Mouse (Mus musculus) heart, embryonic 13.5 days (tissue): ENCODE measurements around the gene Elfn2. TPM values are rescaled to one million over a fixed set of nuclear protein-coding genes. Genes with fewer than 3 reads are reported as not detected.

Experiments
- ATAC-seq: fragments of 200-750 bp; cut with Nextera tagmentation; 2 replicates; pipeline ENCODE4 v1.8.0; 2017; ENCODE audit warnings: moderate TSS enrichment; ENCODE audit not compliant: insufficient number of reproducible peaks, low FRiP score, low TSS enrichment; ENCODE audit errors: extremely low read depth
- H3K27ac ChIP-seq: fragments of 300-500 bp; sonication (generic); replicated peaks from 2 replicates; pipeline ENCODE4 v1.5.1; 2015; ENCODE audit warnings: moderate library complexity, mild to moderate bottlenecking, inconsistent platforms
- H3K27me3 ChIP-seq: fragments of 300-500 bp; sonication (generic); replicated peaks from 2 replicates; pipeline ENCODE4 v1.6.1; 2015; ENCODE audit warnings: mild to moderate bottlenecking, inconsistent platforms
- H3K36me3 ChIP-seq: fragments of 300-500 bp; sonication (generic); 2 replicates; pipeline ENCODE4 v1.6.1; 2015; ENCODE audit warnings: mild to moderate bottlenecking, inconsistent platforms
- H3K4me1 ChIP-seq: fragments of 300-500 bp; sonication (generic); 2 replicates; pipeline ENCODE4 v1.6.1; 2015; ENCODE audit warnings: inconsistent platforms
- H3K4me2 ChIP-seq: fragments of 300-500 bp; sonication (generic); 2 replicates; pipeline ENCODE4 v1.6.1; 2015; ENCODE audit warnings: inconsistent platforms, mild to moderate bottlenecking, moderate library complexity
- H3K4me3 ChIP-seq: fragments of 300-500 bp; sonication (generic); 2 replicates; pipeline ENCODE4 v1.5.1; 2015; ENCODE audit warnings: moderate library complexity, mild to moderate bottlenecking, inconsistent platforms
- H3K9ac ChIP-seq: fragments of 300-500 bp; sonication (generic); 2 replicates; pipeline ENCODE4 v1.6.1; 2015; ENCODE audit warnings: inconsistent platforms, mild to moderate bottlenecking, moderate library complexity
- H3K9me3 ChIP-seq: fragments of 300-500 bp; sonication (generic); 2 replicates; pipeline ENCODE4 v1.6.1; 2016; ENCODE audit warnings: inconsistent platforms
- WGBS: fragments of 180-500 bp; shearing (Covaris S2); methylation state at CpG from one replicate; pipeline ENCODE4 v1.1.7; 2015; ENCODE audit warnings: mixed read lengths; 5-methylcytosine and 5-hydroxymethylcytosine counted together
- polyA plus RNA-seq: library from polyadenylated mRNA; unstranded; fragments of >200 nt; fragmentation: Nextera tagmentation; extraction: Ambion mirVana; gene quantifications from 2 replicates; pipeline ENCODE4 v1.2.1, GENCODE M21; 2015

Elfn2 gene
- polyA plus RNA-seq, 1 experiment from 2014 or later, result 0.03 TPM

DNA sequence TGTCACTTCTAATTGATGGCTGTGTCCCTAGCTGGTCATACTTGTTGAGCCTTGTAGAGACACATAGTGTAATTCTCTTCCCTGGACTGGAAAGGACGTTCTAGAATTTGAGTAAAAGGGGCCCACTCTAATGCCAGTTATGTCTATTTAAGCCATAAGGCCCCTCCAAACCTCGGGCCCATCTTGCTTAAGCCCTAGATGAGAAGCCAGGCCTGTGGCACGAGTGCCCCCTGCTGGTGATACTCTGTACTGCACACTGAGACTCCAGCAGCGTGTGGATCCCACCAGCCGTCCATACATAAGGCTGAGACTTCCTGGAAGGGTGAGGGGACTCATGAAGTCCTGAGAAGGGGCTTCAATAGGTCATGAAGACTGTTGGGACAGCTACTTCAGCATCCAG, 25.6 kb upstream of the Elfn2 start:
- no peaks in the 10 kb centered on the region for H3K9me3 ChIP-seq
- H3K27ac ChIP-seq, result no peak overlapping the region
- WGBS, result 4% methylated on average over 5 of the region's 5 CpGs
- H3K27me3 ChIP-seq, result peaks cover 30% of the 10 kb centered on the region; the same call in 1 of the 2 replicates
- no peak for ATAC-seq
- H3K36me3 ChIP-seq, result no peaks in the 10 kb centered on the region
- no peak overlapping the region for H3K4me3 ChIP-seq
- H3K9ac ChIP-seq, result no peak overlapping the region
- no peaks in the 10 kb centered on the region for H3K4me1 ChIP-seq
- no peak overlapping the region for H3K4me2 ChIP-seq

DNA sequence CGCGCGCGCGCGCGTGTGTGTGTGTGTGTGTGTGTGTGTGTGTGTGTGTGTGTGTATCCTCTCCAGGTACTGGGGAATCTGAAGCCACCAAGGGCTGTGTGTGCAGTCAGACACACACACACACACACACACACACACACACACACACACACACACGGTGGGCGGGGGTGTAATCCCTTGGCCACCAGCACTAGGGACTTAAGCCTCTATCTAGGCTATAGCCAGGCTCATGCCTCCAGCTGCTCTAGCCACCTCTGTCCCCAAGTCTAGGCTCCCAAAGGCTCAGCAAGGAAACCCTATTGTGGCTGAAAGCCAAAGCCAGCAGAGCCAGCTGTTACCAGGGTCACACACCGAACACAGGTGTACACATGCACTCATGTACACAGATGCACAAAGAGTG, 24.3 kb upstream of the Elfn2 start:
- WGBS, result 95% methylated on average over 10 of the region's 10 CpGs
- H3K4me2 ChIP-seq, result no peak overlapping the region
- no peaks in the 10 kb centered on the region for H3K4me1 ChIP-seq
- H3K36me3 ChIP-seq, result no peaks in the 10 kb centered on the region
- H3K27me3 ChIP-seq, result peaks cover 31% of the 10 kb centered on the region
- no peak for ATAC-seq
- no peak overlapping the region for H3K27ac ChIP-seq
- no peak overlapping the region for H3K9ac ChIP-seq
- no peak overlapping the region for H3K4me3 ChIP-seq
- H3K9me3 ChIP-seq, result no peaks in the 10 kb centered on the region

DNA sequence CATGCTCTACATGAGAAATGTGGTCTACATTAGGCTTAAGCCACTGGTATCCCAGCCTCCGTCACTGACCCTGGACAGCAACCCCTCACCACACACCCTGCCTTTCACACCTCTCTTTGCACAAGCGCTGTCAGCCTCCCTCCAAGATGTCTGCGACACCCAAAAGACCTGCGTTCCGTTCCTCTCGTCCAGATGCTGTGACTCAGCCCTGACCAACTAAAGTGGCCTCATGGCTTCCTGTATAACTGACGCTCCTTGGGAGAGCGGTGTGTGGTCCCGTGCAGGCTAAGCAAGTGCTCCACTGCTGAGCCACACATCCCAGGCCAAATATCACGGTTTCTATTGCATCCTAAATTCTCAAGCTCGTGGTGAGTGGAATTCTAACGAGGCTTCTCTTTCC, 22.1 kb upstream of the Elfn2 start:
- Histone ChIP-seq H3K36me3 (no peaks in the 10 kb centered on the region), H3K27me3 (peaks cover 53% of the 10 kb centered on the region), H3K9me3 (no peaks in the 10 kb centered on the region), H3K27ac (no peak overlapping the region), H3K4me3 (no peak overlapping the region), H3K9ac (no peak overlapping the region), H3K4me2 (no peak overlapping the region), H3K4me1 (0 out of 2 replicates have a peak, but pooled peaks cover 3% of the 10 kb centered on the region)
- no peak for ATAC-seq
- 44% methylated on average over 12 of the region's 12 CpGs for WGBS

DNA sequence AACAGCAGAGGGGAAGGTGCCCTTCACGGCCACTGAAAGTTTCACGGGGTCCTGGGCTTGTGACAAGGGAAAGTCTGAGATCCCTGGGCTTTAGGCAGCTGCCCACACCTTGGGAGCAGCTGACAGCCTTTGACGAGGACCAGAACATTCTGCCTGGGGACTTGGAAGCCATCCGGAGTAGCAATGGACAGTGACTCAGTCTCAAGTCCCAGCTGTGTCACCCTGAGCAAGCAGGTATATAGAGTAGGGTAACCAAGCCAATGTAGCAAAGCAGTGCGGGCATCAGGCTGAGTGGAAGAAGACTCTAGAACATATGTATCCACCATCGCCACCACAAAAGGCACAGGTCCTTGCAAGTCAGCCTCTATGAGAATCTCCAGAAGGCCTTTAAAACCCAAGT, 18.6 kb upstream of the Elfn2 start:
- Histone ChIP-seq H3K27ac (no peak overlapping the region), H3K4me2 (no peak overlapping the region), H3K36me3 (no peaks in the 10 kb centered on the region), H3K9ac (no peak overlapping the region), H3K27me3 (peaks cover 56% of the 10 kb centered on the region), H3K4me3 (no peak overlapping the region), H3K4me1 (0 out of 2 replicates have a peak, but pooled peaks cover 3% of the 10 kb centered on the region), H3K9me3 (no peaks in the 10 kb centered on the region)
- 36% methylated on average over 6 of the region's 6 CpGs for WGBS
- no peak for ATAC-seq

DNA sequence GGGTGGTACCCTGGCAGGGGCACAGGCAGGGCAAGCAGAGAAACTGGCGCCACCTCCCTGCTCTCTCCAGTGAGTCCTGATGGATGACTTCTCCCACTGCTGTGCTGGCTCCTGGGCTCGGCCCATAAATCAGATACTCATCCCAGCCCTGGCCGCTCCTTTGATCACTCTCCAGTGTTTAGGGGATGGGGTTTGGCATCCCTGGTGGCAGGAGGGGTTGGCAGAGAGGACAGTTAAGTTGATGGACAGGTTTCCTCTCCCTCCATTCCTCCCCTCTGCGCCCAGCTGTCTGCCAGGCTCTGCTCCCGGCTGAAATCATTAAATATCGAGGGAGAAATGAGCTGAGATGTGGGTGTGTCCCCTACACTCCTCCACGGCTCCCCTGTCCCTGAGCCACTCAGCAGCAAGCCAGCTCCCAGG, 18.1 kb upstream of the Elfn2 start:
- Histone ChIP-seq H3K27me3 (peaks cover 53% of the 10 kb centered on the region), H3K9ac (no peak overlapping the region), H3K4me1 (0 out of 2 replicates have a peak, but pooled peaks cover 3% of the 10 kb centered on the region), H3K27ac (no peak overlapping the region), H3K4me2 (no peak overlapping the region), H3K9me3 (no peaks in the 10 kb centered on the region), H3K36me3 (no peaks in the 10 kb centered on the region), H3K4me3 (no peak overlapping the region)
- WGBS, result 37% methylated on average over 7 of the region's 7 CpGs
- ATAC-seq, result no peak

DNA sequence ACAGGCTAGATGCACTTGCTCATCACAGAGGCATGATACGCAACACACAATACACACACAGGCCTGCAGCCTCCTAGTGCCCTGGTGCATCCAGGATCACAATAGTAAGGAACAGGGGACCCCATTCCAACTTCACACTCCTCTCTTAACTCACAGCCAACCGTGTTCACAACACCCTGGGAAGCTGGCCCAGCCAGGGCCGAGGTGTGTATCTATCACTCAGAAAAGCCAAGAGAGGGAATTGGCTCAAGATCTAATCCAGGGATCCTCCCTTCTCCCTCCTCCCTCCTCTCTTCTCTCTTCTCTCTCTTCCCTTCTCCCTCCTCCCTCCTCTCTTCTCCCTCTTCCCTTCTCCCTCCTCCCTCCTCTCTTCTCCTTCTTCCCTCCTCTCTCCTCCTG, 17.6 kb upstream of the Elfn2 start:
- Histone ChIP-seq H3K36me3 (no peaks in the 10 kb centered on the region), H3K9ac (no peak overlapping the region), H3K27ac (no peak overlapping the region), H3K9me3 (no peaks in the 10 kb centered on the region), H3K4me3 (no peak overlapping the region), H3K4me1 (0 out of 2 replicates have a peak, but pooled peaks cover 3% of the 10 kb centered on the region), H3K4me2 (no peak overlapping the region), H3K27me3 (peaks cover 48% of the 10 kb centered on the region)
- no peak for ATAC-seq
- 48% methylated on average over 3 of the region's 3 CpGs for WGBS

DNA sequence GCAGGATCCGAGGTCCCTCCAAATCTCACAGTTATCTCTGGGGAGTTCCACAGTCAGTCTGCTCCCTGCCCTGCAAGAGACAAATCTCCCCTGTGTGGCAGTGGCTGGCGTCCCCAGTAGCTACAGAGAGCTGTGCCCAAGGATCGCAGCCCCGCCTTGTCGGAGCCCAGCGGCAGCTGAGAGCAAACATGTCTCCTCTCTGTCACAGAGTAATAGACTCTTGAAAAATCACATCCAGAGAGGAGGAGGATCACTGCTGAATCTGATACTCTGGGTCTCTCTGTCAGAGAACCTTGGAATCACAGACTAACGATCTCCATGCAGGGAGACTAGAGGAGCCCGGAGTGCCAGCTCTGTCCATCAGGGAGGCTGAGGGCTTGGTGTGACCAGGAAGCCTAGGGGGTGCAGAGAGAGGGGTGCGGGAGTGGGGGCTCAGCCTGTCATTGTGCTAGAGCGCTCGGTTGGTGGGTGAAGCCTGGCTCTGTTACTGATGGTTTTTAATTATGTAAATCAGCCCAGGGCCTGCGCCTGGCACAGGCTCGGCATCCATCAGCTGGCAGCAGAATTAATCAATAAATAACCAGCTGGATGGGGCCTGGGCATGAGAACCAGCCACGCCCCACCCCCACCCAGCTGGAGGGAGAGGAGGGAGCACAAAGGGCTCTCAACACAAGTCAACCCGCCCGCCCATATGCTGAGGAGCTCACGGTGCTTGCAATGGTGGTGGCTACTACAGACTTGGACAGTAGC, 17.0 kb upstream of the Elfn2 start:
- no peak for ATAC-seq

DNA sequence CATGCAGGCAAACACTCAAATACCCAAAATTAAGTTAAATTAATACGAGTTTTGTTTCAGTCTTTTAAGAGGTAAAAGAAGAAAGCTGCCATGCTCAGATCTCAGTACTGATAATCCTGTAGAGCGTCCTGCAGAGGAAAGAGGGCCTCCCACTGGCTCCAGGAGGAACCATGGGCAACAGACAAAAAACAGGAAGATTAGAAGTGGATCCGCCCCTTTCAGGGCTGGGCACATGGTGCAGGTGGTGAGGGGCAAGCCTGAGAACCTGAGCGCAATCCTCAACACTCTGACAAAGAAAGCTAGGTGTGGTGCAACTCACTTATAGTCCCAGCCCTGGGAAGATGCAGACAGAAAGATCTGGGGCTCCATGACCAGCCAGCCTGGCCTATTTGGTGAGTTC, 13.3 kb upstream of the Elfn2 start:
- 43% methylated on average over 4 of the region's 4 CpGs for WGBS
- H3K9ac ChIP-seq, result no peak overlapping the region
- H3K4me1 ChIP-seq, result 0 out of 2 replicates have a peak, but pooled peaks cover 1% of the 10 kb centered on the region
- H3K9me3 ChIP-seq, result no peaks in the 10 kb centered on the region
- H3K27me3 ChIP-seq, result peaks cover 49% of the 10 kb centered on the region
- H3K4me2 ChIP-seq, result no peak overlapping the region
- H3K27ac ChIP-seq, result no peak overlapping the region
- H3K4me3 ChIP-seq, result no peak overlapping the region
- ATAC-seq, result no peak
- H3K36me3 ChIP-seq, result no peaks in the 10 kb centered on the region

More for the DNA sequence above, 17.0 kb upstream of the Elfn2 start:
- H3K36me3 ChIP-seq, result no peaks in the 10 kb centered on the region
- 40% methylated on average over 17 of the region's 17 CpGs for WGBS
- no peak overlapping the region for H3K9ac ChIP-seq
- H3K4me1 ChIP-seq, result 0 out of 2 replicates have a peak, but pooled peaks cover 3% of the 10 kb centered on the region
- H3K9me3 ChIP-seq, result no peaks in the 10 kb centered on the region
- no peak overlapping the region for H3K4me3 ChIP-seq
- peaks cover 52% of the 10 kb centered on the region for H3K27me3 ChIP-seq
- no peak overlapping the region for H3K4me2 ChIP-seq
- no peak overlapping the region for H3K27ac ChIP-seq

DNA sequence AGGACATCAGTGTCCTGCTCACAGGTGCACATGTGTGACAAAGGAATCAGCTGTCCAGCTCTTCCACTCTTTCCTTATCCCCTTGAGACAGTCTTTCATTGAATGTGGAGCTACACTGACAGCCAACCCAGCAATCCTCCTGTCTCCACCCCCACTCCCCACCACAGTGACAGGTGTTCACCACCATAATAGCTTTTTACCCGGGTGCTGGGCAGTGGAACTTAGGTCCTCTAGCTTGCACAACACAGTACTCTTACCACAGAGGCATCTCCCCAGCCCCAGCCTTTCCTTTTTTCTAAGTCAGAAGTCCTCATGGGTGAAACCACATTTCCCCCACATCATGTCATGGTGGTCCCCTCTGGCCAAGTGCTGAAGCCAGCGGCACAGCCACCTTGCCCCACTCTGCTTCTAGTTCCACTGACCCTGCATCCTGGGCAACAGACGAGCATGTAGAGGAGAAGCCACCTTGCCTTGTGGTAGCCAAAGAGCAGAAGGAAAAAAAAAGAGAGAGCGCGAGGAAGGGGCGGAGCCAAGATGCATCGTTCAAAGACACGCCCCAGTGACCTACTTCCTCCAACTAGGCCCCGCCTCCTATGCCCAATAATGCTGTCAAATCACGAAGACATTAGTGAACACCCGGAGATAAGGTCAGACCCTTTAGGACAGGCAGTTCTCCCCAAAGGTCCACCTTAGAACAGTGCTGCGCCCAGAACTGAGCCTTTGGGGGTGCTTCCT, 11.9 kb upstream of the Elfn2 start:
- Histone ChIP-seq H3K9ac (no peak overlapping the region), H3K4me2 (no peak overlapping the region), H3K27ac (no peak overlapping the region), H3K9me3 (no peaks in the 10 kb centered on the region), H3K27me3 (peaks cover 48% of the 10 kb centered on the region), H3K4me3 (no peak overlapping the region), H3K36me3 (no peaks in the 10 kb centered on the region), H3K4me1 (no peaks in the 10 kb centered on the region)
- whole genome bisulfite sequencing, result 70% methylated on average over 12 of the region's 12 CpGs
- ATAC-seq, result no peak

DNA sequence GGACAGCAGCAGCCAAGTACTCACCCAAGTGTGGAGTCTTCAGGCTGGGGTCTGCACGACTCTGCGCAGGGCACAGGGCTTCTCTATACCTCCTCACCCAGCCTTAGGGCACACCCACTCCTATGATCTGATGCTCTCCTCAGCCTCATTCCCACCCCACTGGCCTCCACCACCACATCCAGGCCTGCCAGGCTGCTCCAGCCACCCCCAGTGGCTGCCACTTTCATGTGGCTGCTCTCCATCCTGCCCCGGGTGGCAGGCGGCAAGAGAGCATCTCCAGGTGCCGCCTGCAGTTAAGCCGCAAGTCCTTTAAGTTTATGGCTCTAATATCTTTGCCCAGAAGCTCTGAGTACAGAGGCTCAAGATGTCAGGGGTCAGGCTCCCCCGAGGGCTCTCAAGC, 8.1 kb upstream of the Elfn2 start:
- Histone ChIP-seq H3K9me3 (no peaks in the 10 kb centered on the region), H3K4me3 (no peak overlapping the region), H3K4me1 (no peaks in the 10 kb centered on the region), H3K27ac (no peak overlapping the region), H3K36me3 (no peaks in the 10 kb centered on the region), H3K4me2 (no peak overlapping the region), H3K27me3 (peaks cover 58% of the 10 kb centered on the region), H3K9ac (no peak overlapping the region)
- no peak for ATAC-seq
- WGBS, result 65% methylated on average over 7 of the region's 7 CpGs

DNA sequence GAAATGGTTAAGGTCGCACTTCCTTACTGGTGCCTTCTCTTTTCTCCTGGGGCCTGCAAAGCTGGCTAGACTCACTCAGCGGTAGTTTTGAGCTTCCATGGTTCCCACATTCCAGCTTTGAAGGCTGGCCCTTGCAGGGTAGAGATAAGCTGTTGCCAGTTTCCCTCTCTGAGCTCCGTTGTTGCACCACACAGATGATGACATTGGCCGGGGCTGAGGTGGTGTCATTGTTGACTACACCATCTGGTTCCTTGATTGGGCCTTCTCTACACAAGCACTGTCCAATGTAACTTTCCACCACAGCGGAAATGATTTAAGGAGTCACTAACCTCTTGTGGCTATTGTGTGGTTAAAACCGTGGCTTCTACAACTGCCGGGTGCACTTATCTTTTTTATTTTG, 2.0 kb upstream of the Elfn2 start:
- no peak overlapping the region for H3K27ac ChIP-seq
- H3K4me1 ChIP-seq, result peaks cover 30% of the 10 kb centered on the region
- H3K9ac ChIP-seq, result no peak overlapping the region
- H3K9me3 ChIP-seq, result no peaks in the 10 kb centered on the region
- no peaks in the 10 kb centered on the region for H3K36me3 ChIP-seq
- WGBS, result 34% methylated on average over 7 of the region's 7 CpGs
- no peak overlapping the region for H3K4me3 ChIP-seq
- no peak overlapping the region for H3K4me2 ChIP-seq
- ATAC-seq, result no peak
- H3K27me3 ChIP-seq, result peaks cover 80% of the 10 kb centered on the region
